Mouse (Mus musculus) embryo, embryonic 9.5 days (tissue): ENCODE results near the gene Galr2.

Experiments used
- DNase-seq: peaks from one replicate; pipeline ENCODE4 v3.0.0-alpha.2; 2017; ENCODE audit errors: extremely low spot score

The Galr2 gene

DNA sequence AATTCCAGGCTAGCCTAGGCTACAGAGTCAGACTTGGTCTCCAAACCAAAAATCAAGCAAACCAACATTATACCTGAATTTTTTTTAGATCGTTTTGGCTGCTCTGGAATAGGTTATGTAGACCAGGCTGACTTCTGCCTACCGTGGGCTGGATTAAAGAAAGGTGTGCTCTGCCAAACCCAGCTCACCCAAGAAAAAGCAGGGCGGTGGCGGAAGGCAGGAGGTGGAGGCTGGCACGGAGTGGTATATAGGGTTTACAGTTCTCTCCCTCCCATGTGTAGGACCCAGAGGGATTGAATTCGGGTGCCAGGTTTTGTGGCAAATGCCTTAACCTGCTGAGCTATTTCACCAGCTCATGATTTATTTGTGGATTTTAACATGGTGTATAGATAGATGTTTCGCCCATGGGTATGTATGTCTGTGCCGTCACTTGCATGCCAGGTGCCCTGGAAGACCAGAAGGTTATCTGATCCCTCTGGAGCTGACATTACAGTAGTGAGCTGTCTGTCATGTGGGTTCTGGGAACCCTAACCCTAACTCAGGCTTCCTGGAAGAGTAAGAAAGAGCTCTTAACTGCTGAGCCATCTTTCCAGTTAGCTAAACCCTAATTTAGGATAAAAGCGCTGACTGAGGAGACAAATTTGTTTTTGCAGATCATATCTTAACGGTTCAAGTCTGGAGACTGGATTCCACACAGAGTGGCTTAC, 26.4 kb downstream of the Galr2 start, which contains the start of gene Exoc7:
Gene Exoc7 (minus strand): TSS at position 215 of the 707 bp plus-strand sequence.
- DNase-seq = no peak

DNA sequence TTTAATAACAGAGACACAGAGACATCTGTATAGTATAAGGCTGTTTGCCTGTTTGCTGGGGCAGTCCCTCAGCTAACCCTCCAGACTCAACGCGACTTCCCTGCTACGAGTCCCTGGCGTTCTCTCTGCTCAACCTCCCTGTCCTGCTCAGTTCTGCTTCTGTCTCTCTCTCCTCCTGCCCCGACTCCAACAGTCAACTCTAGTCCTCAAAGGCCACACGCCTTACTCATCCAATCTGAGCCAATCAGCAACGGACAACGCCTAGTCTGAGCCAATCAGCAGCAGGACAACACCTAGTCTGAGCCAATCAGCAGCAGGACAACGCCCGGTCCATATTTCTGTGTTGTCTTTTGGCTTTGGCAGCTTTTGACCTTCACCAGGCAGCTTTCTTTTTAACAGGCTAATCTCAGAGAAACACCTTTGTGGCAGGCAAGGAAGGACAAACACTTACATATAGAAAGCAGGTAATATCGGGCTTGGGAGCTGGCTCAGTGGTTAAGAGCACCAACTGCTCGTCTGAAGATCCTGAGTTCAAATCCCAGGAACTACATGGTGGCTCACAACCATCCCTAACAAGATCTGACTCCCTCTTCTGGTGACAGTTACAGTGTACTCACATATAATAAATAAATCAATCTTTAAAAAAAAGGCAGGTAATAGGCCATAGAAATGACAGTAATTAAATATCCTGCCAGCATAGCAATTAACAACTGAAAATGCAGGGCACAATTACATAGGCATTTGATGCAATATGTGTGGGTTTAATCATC, 27.2 kb downstream of the Galr2 start:
- DNase-seq = no peak

DNA sequence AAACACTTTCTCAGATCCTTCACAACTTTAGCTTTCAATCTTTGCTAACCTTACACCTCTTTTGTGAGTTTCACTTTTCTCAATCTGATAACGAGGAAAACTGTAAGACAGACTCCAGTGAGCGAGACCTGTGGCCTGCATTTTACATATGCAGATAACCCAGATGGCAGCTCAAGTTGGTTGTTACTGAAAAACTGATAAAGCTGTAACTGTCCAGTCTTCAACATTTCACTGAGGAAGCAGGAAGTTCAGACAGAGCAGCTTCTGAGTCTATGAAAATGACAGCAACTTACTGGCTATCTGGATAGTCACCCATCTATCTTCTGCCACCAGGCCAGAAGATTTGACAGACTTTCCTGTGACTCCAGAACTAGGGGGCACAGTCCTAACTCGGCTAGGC, 28.9 kb downstream of the Galr2 start:
- DNase-seq = no peak

DNA sequence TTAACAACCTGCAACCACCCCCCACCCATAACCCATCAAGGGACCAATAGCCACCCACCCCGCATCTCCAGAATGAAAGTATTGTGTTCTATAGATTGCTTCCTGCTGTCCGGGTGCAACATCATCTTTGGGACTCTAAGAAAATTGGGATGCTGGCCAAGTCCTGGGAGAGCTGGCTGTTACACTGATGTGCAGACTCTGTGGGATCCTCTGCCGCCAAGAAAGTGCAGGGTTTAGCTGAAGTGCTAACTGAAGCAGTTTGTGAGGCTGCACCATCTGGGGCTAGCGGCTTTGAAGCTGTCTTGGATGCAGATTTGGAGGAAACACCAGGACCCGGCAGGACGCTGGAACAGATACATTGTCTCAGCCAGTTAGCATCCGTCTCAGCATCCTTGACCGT, 30.4 kb downstream of the Galr2 start:
- no peak for DNase-seq

DNA sequence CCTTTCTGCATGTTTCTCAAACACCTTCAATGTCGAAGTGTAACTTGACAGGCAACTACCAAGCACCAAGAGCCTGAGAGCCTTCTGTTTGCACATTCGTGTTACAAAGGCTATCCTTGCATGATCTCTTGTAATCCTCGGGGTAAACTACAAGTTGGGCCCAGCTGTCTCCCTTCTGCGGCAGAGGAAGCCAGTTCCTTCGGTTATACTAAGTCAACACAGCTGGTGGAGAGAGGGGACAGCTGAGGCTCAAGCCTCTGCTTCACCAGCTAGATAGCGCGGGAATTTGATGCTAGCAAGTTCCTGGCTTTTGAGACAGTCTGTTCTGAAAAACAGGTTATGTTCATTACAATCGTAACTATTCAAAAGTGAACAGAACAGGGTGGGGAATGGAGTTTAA, 31.6 kb downstream of the Galr2 start:
- no peak for DNase-seq

DNA sequence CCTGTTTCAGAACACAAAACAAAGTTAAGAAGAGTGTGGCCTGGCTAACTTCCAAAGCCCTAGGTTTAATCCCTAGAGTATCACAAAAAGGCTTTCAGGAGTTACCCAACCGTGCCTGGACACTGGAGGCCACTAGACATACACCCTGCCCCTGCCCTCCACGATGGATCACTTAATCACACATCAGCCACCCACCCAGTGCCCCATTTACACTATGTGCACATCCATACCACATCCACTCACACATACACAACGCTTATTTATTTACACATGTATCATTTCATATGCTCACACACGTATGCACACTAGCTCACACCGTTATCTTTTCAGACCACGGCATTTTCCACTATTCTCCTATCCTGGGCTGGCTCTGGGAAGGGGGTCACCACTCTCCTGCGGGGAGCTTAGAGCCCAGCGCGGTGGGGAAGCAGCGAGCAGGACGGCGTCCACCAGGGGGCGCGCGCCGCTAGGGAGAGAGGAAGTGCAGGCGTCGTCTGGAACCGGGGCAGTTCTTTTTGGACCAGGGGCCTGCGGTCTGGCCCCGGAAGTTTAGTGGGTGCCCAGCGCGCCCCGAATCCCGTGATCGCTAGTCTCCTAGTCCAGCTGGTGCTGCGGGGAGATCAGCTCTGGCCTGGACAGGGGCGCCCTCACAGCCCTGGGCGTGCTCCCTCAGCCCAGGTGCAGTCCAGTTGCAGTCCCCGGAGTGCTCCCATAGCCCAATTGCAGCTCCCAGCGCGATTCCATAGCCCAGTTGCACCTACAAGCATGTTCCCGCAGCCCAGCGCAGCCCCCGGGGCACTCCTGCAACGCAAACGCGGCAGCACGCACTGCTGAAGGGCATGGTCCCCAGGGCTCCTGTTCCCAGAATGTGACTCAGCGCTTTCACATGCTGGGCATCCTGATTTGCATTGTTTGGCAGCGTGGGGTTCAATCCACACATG, 38.2 kb downstream of the Galr2 start:
- DNase-seq = peak; percentile 86

DNA sequence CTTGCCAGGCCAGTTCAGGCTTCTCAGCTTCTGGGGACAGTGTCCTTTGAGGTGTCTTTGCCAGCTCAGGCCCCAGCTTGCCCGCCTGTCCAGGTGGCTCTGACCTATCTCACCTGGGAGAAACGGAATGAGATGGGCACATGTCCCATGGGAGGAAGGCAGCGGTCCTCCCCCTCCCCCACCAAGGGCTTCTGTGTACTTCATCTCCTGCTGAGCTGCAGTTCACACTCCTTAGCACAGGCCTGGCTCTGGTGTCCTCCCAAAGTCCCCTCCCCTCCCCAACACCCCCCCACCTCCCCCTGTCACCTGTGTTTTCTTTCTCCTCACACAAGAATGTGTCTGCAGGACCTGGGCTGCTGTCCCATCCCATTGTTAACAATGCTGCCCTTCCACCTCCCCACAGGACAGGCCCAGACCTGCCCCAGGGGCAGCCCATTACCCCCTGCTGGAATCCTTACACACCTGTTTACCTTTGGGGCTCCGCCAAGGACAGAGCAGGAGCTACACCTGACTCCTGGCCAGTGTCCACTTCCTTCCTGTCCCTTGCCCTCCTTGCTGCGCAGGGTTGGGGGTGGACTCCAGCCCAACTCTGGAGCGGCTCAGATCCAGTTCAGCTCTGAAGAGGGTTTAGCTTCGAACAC, 46.3 kb downstream of the Galr2 start:
- DNase-seq = no peak

DNA sequence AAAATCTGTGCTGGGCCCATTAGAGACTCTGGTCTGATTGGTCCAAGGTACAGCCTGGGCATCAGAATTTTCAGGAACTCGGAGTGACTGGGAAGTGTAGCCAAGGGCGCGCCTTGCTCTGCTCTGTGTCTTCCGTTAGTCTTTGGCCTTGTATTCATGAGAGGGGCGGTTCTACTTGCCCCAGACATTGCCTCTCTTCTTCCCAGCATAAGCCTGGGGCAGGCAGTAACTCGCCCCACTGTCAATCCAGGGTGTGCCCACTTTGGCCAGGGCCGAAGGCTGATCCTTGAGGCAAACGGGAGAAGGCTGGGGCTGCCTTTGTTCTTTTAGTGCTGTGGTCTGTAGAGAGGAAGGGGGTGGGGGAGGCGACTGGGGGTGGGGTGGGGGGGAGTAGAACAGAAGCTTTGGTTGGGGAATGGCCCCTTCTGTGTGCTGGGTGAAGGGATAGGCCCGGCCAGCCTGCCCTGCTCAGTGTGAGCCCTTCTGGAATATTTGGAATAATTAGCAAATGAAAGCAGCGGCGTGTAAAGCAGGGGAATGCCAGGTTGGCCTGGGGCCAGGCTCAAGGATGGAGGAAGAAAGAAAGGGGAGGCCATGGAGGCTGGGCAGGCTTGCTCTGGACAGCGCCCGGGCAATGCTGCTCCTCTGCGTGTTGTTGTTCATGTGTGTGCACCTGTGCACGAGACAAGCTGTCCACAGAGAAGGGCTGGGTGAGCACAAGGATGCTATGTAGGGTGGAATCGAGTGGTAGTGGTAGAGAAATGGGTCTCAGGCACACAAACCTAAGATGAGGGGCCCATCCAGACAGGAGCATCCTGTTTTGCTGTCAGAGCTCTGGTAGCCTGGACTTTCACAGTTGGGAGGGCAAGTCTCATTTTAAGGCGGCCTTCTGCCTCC, 48.8 kb downstream of the Galr2 start:
- no peak for DNase-seq

DNA sequence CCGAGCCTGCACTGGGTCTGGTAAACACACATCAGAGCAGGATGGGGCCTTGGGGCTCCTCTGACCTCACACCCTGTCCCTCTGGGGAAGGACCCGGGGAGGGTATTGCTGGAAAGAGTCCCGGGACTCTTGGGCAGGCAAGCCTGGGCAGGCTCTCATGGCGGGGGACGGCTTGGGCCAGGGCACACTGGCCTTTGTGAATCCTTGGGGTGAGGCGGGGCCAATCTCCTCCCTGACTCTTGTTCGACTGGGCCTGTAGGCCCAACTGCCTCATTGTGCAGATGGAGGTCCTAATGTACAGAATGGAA, 49.4 kb downstream of the Galr2 start:
- DNase-seq = no peak

DNA sequence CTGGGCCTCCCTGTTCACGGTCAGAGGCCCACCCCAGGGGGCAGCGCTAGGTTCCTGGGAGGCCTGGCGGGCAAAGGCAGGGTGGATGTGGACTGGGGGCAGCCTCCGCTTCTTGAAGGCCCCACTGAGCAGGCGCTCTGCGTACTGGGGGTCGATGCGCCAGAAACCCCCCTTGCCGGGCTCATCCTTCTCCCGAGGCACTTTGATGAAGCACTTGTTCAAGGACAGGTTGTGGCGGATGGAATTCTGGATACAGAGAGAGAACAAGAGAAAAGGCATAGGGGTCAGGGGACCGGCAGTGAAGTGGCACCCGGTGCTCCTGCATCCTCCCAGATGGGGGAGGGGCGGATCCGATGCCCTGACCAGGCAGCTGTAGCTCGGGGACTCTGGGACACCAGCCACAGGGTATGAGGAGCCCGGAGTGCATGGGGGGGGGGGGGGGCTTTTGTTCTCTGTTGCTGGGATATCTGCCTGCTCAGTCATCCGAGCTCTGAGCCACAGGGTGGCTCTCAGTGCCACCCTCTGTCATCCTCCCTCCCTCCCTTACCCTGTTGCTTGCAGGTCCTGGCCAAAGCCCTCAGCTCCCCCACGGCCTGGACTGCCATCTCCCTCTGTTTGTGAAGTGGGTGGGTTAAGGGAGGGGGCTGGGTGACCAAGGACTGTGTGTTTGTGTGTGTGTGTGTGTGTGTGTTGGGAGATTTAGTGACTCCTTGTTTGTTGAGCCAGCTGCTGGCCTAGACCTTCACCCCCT, 51.7 kb downstream of the Galr2 start:
- DNase-seq = peak; percentile 52

DNA sequence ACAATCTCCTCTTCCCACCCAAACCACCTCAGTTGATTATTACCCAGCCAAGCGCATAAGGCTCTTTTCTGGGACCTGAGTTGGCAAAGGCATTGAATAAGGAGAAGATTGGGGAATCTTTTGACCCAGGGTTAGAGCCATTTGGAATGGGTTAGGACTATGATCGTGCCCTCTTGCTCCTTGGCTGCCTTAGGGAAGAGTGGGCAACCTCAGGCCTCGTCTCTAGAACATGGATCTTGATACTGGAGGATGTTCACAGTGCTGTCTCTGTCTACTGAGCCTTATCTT, 52.2 kb downstream of the Galr2 start:
- DNase-seq = no peak
